Mouse (Mus musculus) lung, adult 2 months (tissue): ENCODE measurements around the gene Nvl. TPM values are rescaled to one million over a fixed set of nuclear protein-coding genes. Genes with fewer than 3 reads are reported as not detected.
A peak's percentile ranks its signal among the peaks of the same experiment; 100 is the strongest.

Experiments
- DNase-seq: peaks from one replicate; pipeline ENCODE4 v3.0.0; 2022
- H3K4me1 ChIP-seq: fragments of 200-500 bp; 2 replicates; pipeline ENCODE4 v1.6.1; 2011; ENCODE audit warnings: low read length; ENCODE audit not compliant: control insufficient read depth, insufficient read depth
- H3K4me3 ChIP-seq: fragments of 200-500 bp; replicated peaks from 2 replicates; pipeline ENCODE3; 2011; ENCODE audit warnings: low read depth, mild to moderate bottlenecking, control low read depth, low read length; ENCODE audit errors: extremely low read depth
- CTCF ChIP-seq: fragments of 200-500 bp; IDR thresholded peaks from 2 replicates; pipeline ENCODE4 v1.5.1; 2011; ENCODE audit warnings: mild to moderate bottlenecking, low read length, control low read depth; ENCODE audit not compliant: insufficient read depth
- POLR2A ChIP-seq: fragments of 200-500 bp; IDR thresholded peaks from 2 replicates; pipeline ENCODE4 v1.6.1; 2011; ENCODE audit warnings: low read depth, mild to moderate bottlenecking, control low read depth, low read length, borderline replicate concordance; ENCODE audit errors: extremely low read depth
- WGBS: fragments of 180-500 bp; shearing (Covaris S2); methylation state at CpG from one replicate; pipeline ENCODE4 v1.1.7; 2018; 5-methylcytosine and 5-hydroxymethylcytosine counted together
- polyA plus RNA-seq: library from polyadenylated mRNA; depleted of rRNA; stranded (reverse); fragments of >200 nt; gene quantifications from 2 replicates; pipeline ENCODE4 v1.2.3, GENCODE M21; 2012; rRNA removed

The Nvl gene
- polyA plus RNA-seq, 1 experiment, result 7.4 TPM

GRCm38 (mm10) chr1:181039652-181040051, 104.4 kb downstream of the Nvl start:
- no peak overlapping the region for H3K4me3 ChIP-seq
- TF ChIP-seq POLR2A (no peak), CTCF (peak; percentile 30; the same call in 1 of the 2 replicates)
- H3K4me1 ChIP-seq, result no peaks in the 10 kb centered on the region
- WGBS, result 4% methylated on average over 4 of the region's 4 CpGs
- DNase-seq, result peak; percentile 12

DNA sequence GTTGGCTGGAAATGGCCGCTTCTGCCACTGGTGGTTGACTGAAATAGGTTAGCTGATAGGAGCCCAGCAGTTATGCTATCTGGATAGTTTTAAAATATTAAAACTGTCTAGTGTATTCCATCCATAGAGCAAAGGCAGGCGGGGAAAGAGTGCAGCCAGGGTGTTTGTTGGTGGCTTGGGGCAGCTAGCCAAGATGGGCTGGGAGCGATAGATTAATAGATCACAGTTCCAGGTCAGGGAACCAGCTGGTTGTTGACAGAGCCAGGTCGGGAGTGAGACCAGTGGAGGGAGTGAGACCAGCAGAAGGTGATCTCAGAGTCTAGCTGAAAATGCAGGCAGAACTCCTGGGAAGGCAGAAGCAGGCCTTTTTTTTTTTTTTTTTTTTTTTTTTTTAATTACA, 106.4 kb downstream of the Nvl start:
- no peak overlapping the region for H3K4me3 ChIP-seq
- no peaks in the 10 kb centered on the region for H3K4me1 ChIP-seq
- WGBS, result 59% methylated on average over 4 of the region's 4 CpGs
- TF ChIP-seq CTCF (no peak), POLR2A (no peak)
- DNase-seq, result no peak

Other genes with a start within 250 kb of the Nvl start
- gene Pycr2, start 239.9 kb downstream of the Nvl start, polyA plus RNA-seq, result 36.7 and 43.8 TPM in 2 replicates
- 11.4 and 11.5 TPM in 2 replicates for gene Lefty1, start 209.2 kb downstream of the Nvl start, polyA plus RNA-seq
- gene Tmem63a, start 201.9 kb downstream of the Nvl start, polyA plus RNA-seq, result 70.4 and 81.7 TPM in 2 replicates
- gene Ephx1, start 123.3 kb downstream of the Nvl start, polyA plus RNA-seq, result 116 and 142 TPM in 2 replicates
- not detected in 2 replicates for gene 9130409I23Rik, start 93.0 kb downstream of the Nvl start, polyA plus RNA-seq
- gene Cnih4, start 489 bp upstream of the Nvl start, polyA plus RNA-seq, result 10.0 and 11.4 TPM in 2 replicates
- gene Wdr26, start 67.8 kb upstream of the Nvl start, polyA plus RNA-seq, result 35.9 and 43.9 TPM in 2 replicates
- gene Cnih3, start 208.4 kb upstream of the Nvl start, polyA plus RNA-seq, result 0.25 TPM in 1 of 2 replicates, not detected in the other